Mouse (Mus musculus): ENCODE data around the gene Bri3bp. TPM values are rescaled to one million over a fixed set of nuclear protein-coding genes. Genes with fewer than 3 reads are reported as not detected.
"Not testable (repeated sequence)": the region's sequence is repeated elsewhere in the genome, so short reads cannot be mapped to it uniquely, and the experiment has no call there.

The Bri3bp gene
- polyA plus RNA-seq, 3 experiments from 2014 or later = 5.6 to 12.9 (median 8.3) TPM

- ATAC-seq = no peak
These were observed 31.8 kb upstream of the Bri3bp start for GRCm38 (mm10) chr5:125409348-125410090.

GRCm38 (mm10) chr5:125411972-125412530 lies 29.3 kb upstream of the Bri3bp start:
- ATAC-seq = no peak

GRCm38 (mm10) chr5:125412536-125412935 lies 28.8 kb upstream of the Bri3bp start:
- ATAC-seq = not testable (repeated sequence)

- no peak for ATAC-seq
These were observed 27.6 kb upstream of the Bri3bp start for GRCm38 (mm10) chr5:125413763-125414162.

GRCm38 (mm10) chr5:125416183-125416582 lies 25.2 kb upstream of the Bri3bp start:
- ATAC-seq = no peak

GRCm38 (mm10) chr5:125418636-125419035 lies 22.7 kb upstream of the Bri3bp start:
- no peak for ATAC-seq

GRCm38 (mm10) chr5:125419124-125419523 lies 22.2 kb upstream of the Bri3bp start:
- ATAC-seq = no peak

GRCm38 (mm10) chr5:125425698-125426276 lies 15.6 kb upstream of the Bri3bp start:
- no peak for ATAC-seq

- no peak for ATAC-seq
These were observed 15.0 kb upstream of the Bri3bp start for GRCm38 (mm10) chr5:125426343-125426742.

- not testable (repeated sequence) for ATAC-seq
These were observed 9.0 kb upstream of the Bri3bp start for GRCm38 (mm10) chr5:125432324-125432723.

- peak; percentile 98 for ATAC-seq
These were observed 7.5 kb upstream of the Bri3bp start, which contains the start of gene Dhx37 for GRCm38 (mm10) chr5:125433793-125434337. Dhx37 (minus strand) TSS chr5:125434121.

- not testable (repeated sequence) for ATAC-seq
These were observed 7.0 kb upstream of the Bri3bp start for GRCm38 (mm10) chr5:125434347-125434746.

- ATAC-seq = peak; percentile 25
These were observed 660 bp upstream of the Bri3bp start for GRCm38 (mm10) chr5:125440583-125441233.

GRCm38 (mm10) chr5:125442136-125442995 lies 998 bp downstream of the Bri3bp start:
- ATAC-seq = no peak

GRCm38 (mm10) chr5:125443335-125443734 lies 2.0 kb downstream of the Bri3bp start:
- no peak for ATAC-seq

- ATAC-seq = no peak
These were observed 2.5 kb downstream of the Bri3bp start for GRCm38 (mm10) chr5:125443915-125444314.

- ATAC-seq = peak; percentile 71
These were observed 3.2 kb downstream of the Bri3bp start for GRCm38 (mm10) chr5:125444554-125444953.

GRCm38 (mm10) chr5:125446344-125446743 lies 5.0 kb downstream of the Bri3bp start:
- no peak for ATAC-seq

- no peak for ATAC-seq
These were observed 6.7 kb downstream of the Bri3bp start for GRCm38 (mm10) chr5:125448026-125448425.

- ATAC-seq = no peak
These were observed 7.3 kb downstream of the Bri3bp start for GRCm38 (mm10) chr5:125448631-125449030.

GRCm38 (mm10) chr5:125449306-125449705 lies 7.9 kb downstream of the Bri3bp start:
- ATAC-seq = no peak

- no peak for ATAC-seq
These were observed 11.2 kb downstream of the Bri3bp start for GRCm38 (mm10) chr5:125452573-125452972.

Measured in inflammation-experienced regulatory T-cells, adult 6 months (primary cell).